ENCODE assay signal across 7 mouse cellular contexts in genomic region chr14:52190740-52191359, GRCm38 (mm10). TPM values are rescaled to one million over a fixed set of nuclear protein-coding genes. Genes with fewer than 3 reads are reported as not detected.
DNase-seq lines count a peak whose midpoint lies in the region; ATAC-seq lines count a peak whose summit lies in the region.

No protein-coding gene starts in this region.

- no peaks in the 10 kb centered on the region for H3K27me3 ChIP-seq in midbrain, embryonic 10.5 days (ENCODE audit: low read depth, poor library complexity, severe bottlenecking)
- no peaks in the 10 kb centered on the region for H3K27me3 ChIP-seq in midbrain, embryonic 15.5 days (replicated peaks)
- no peaks in the 10 kb centered on the region for H3K27me3 ChIP-seq in megakaryocyte, embryonic 14.5 days (replicated peaks)

- no peak overlapping the region for H3K27ac ChIP-seq in midbrain, embryonic 10.5 days (replicated peaks)
- H3K27ac ChIP-seq in midbrain, embryonic 15.5 days: no peak overlapping the region

- no peak overlapping the region for H3K9ac ChIP-seq in midbrain, embryonic 15.5 days

- no peaks in the 10 kb centered on the region for H3K9me3 ChIP-seq in midbrain, embryonic 10.5 days (replicated peaks)
- H3K9me3 ChIP-seq in midbrain, embryonic 15.5 days: no peaks in the 10 kb centered on the region
- no peaks in the 10 kb centered on the region for H3K9me3 ChIP-seq in megakaryocyte, embryonic 14.5 days

- H3K4me1 ChIP-seq in midbrain, embryonic 10.5 days: peaks cover 10% of the 10 kb centered on the region
- H3K4me1 ChIP-seq in midbrain, embryonic 15.5 days: peaks cover 12% of the 10 kb centered on the region
- peaks cover 60% of the 10 kb centered on the region for H3K4me1 ChIP-seq in megakaryocyte, embryonic 14.5 days

- H3K36me3 ChIP-seq in midbrain, embryonic 10.5 days: peaks cover 54% of the 10 kb centered on the region
- no peaks in the 10 kb centered on the region for H3K36me3 ChIP-seq in midbrain, embryonic 15.5 days (replicated peaks)
- peaks cover 12% of the 10 kb centered on the region for H3K36me3 ChIP-seq in megakaryocyte, embryonic 14.5 days (replicated peaks; ENCODE audit: low read length)

- H3K4me2 ChIP-seq in midbrain, embryonic 15.5 days: no peak overlapping the region

- H3K4me3 ChIP-seq in midbrain, embryonic 10.5 days: no peak overlapping the region
- H3K4me3 ChIP-seq in midbrain, embryonic 15.5 days: no peak overlapping the region
- peak overlapping the region; percentile 53 for H3K4me3 ChIP-seq in megakaryocyte, embryonic 14.5 days (replicated peaks)

- no peak for ATAC-seq in midbrain, embryonic 15.5 days (replicated peaks)

- peak; percentile 37 for DNase-seq in midbrain, embryonic 10.5 days (ENCODE audit: low spot score)
- DNase-seq in R1 (ENCODE audit: low read depth, low spot score): peak; percentile 75
- DNase-seq in cerebellum, adult 9-11 months: peak; percentile 20
- DNase-seq in kidney, adult 9 months: peak; percentile 38
- DNase-seq in yolk sac, embryonic 10.5 days (ENCODE audit: low spot score): peak; percentile 21

RNA-seq across cellular contexts. Expression of gene Supt16, which starts 6.4 kb away (rescaled TPM):
- 88.3 and 90.6 TPM in 2 replicates for polyA plus RNA-seq in midbrain, embryonic 10.5 days (2016; fragmentation: Nextera tagmentation; extraction: Ambion mirVana)
- 43.0 and 45.4 TPM in 2 replicates for polyA plus RNA-seq in midbrain, embryonic 15.5 days (2015; fragmentation: Nextera tagmentation; extraction: Ambion mirVana)
- polyA plus RNA-seq in megakaryocyte, embryonic 14.5 days (2012; ENCODE audit: insufficient read depth, low replicate concordance): 2.4 and 9.0 TPM in 2 replicates

Comparison
In these comparisons a context has a peak if more than half of its experiments do, and no peak if none do; other contexts are left out.
1. DNase-seq: peak in every context shown above with its lines; median percentile 75 in R1; 38 in kidney, adult 9 months; 37 in midbrain, embryonic 10.5 days; 21 in yolk sac, embryonic 10.5 days; 20 in cerebellum, adult 9-11 months.